Mouse (Mus musculus) forebrain, embryonic 13.5 days (tissue): ENCODE data around the gene Hmga1b. TPM values are rescaled to one million over a fixed set of nuclear protein-coding genes. Genes with fewer than 3 reads are reported as not detected.
"Not testable (repeated sequence)": the region's sequence is repeated elsewhere in the genome, so short reads cannot be mapped to it uniquely, and the experiment has no call there.

ENCODE experiments used
- ATAC-seq: fragments of 200-750 bp; cut with Nextera tagmentation; 2 replicates; pipeline ENCODE4 v1.8.0; 2017
- H3K27ac ChIP-seq: fragments of 300-500 bp; sonication (generic); 2 replicates; pipeline ENCODE4 v1.5.1; 2015; ENCODE audit warnings: inconsistent platforms, mild to moderate bottlenecking, moderate library complexity
- H3K27me3 ChIP-seq: fragments of 300-500 bp; sonication (generic); 2 replicates; pipeline ENCODE4 v1.6.1; 2015; ENCODE audit warnings: mild to moderate bottlenecking, inconsistent platforms
- H3K36me3 ChIP-seq: fragments of 300-500 bp; sonication (generic); 2 replicates; pipeline ENCODE4 v1.6.1; 2015; ENCODE audit warnings: mild to moderate bottlenecking, inconsistent platforms; ENCODE audit not compliant: poor library complexity, severe bottlenecking
- H3K4me1 ChIP-seq: fragments of 300-500 bp; sonication (generic); 2 replicates; pipeline ENCODE4 v1.6.1; 2015; ENCODE audit warnings: inconsistent platforms
- H3K4me2 ChIP-seq: fragments of 300-500 bp; sonication (generic); 2 replicates; pipeline ENCODE4 v1.6.1; 2015; ENCODE audit warnings: inconsistent platforms, mild to moderate bottlenecking, moderate library complexity
- H3K4me3 ChIP-seq: fragments of 300-500 bp; sonication (generic); 2 replicates; pipeline ENCODE4 v1.5.1; 2015; ENCODE audit warnings: mild to moderate bottlenecking, inconsistent platforms
- H3K9ac ChIP-seq: fragments of 300-500 bp; sonication (generic); 2 replicates; pipeline ENCODE4 v1.6.1; 2015; ENCODE audit warnings: mild to moderate bottlenecking, inconsistent platforms
- H3K9me3 ChIP-seq: fragments of 300-500 bp; sonication (generic); replicated peaks from 2 replicates; pipeline ENCODE4 v1.6.1; 2016; ENCODE audit warnings: inconsistent platforms
- WGBS: fragments of 180-500 bp; shearing (Covaris S2); methylation state at CpG from one replicate; pipeline ENCODE4 v1.1.7; 2015; 5-methylcytosine and 5-hydroxymethylcytosine counted together
- polyA plus RNA-seq: library from polyadenylated mRNA; unstranded; fragments of >200 nt; fragmentation: Nextera tagmentation; extraction: Ambion mirVana; gene quantifications from 2 replicates; pipeline ENCODE4 v1.2.1, GENCODE M21; 2015

Gene Hmga1b
- polyA plus RNA-seq, 1 experiment from 2014 or later, result 4.0 TPM

GRCm38 (mm10) chr11:120726243-120727168 is 36.1 kb upstream of the Hmga1b start:
- 0 out of 2 replicates have a peak, but pooled peaks have one; percentile 10 for ATAC-seq
- Histone ChIP-seq H3K27ac (no peak overlapping the region), H3K9ac (peak overlapping the region; percentile 69), H3K4me1 (peaks cover 25% of the 10 kb centered on the region), H3K4me3 (peak overlapping the region; percentile 55), H3K27me3 (peaks cover 28% of the 10 kb centered on the region), H3K36me3 (no peaks in the 10 kb centered on the region), H3K4me2 (peak overlapping the region; percentile 89), H3K9me3 (no peaks in the 10 kb centered on the region)
- 16% methylated on average over 36 of the region's 36 CpGs for WGBS

DNA sequence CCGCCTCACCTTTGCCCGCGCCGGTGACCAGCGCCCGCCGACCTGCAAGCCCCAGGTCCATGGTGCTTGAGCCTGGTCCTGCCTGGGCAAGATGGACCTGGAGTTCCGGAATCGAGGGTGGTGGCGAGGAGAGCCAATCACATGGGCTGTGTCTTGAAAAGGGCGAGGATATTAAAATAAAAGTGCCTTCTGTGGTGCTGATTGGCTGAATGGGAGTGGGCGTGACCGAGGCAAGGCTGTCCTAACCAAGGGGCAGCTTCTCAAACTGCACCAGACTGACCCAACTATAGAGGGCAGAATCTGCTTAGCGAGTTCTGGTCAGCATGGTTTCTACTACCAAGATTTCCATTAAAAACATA is 35.4 kb upstream of the Hmga1b start, which contains the start of gene Dcxr:
Dcxr (minus strand) TSS at position 113 of the 359 bp plus-strand sequence.
- no peak within 1 kb of the TSS for H3K27ac ChIP-seq
- no peaks in the 10 kb centered on the region for H3K36me3 ChIP-seq
- peak; percentile 90 for ATAC-seq
- H3K27me3 ChIP-seq, result peaks cover 26% of the 10 kb centered on the region
- WGBS, result 0% methylated on average over 14 of the region's 14 CpGs
- H3K4me3 ChIP-seq, result peak within 1 kb of the TSS; percentile 55
- peak within 1 kb of the TSS; percentile 89 for H3K4me2 ChIP-seq
- H3K9me3 ChIP-seq, result no peaks in the 10 kb centered on the region
- H3K4me1 ChIP-seq, result peaks cover 18% of the 10 kb centered on the region
- peak within 1 kb of the TSS; percentile 69 for H3K9ac ChIP-seq

DNA sequence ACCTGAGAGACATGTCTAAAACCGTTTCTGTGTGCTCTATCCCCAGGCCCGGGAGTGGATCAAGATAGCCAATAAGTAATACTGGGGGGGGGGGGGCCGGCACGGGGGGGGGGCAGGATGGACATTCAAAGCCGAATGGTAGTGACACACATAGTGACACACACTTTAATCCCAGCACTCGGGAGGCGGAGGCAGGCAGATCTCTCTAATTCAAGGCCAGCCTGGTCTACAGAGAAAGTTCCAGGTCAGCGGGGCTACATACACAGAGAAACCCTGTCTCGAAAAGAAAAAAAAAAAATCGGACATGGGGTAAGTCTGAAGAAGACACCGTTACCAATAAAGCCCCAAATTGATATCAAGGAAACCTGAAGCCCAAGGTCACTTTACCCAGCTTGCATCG is 35.0 kb upstream of the Hmga1b start:
- peak overlapping the region; percentile 55 for H3K4me3 ChIP-seq
- H3K4me1 ChIP-seq, result peaks cover 14% of the 10 kb centered on the region
- WGBS, result 50% methylated on average over 12 of the region's 12 CpGs
- no peak overlapping the region for H3K27ac ChIP-seq
- no peaks in the 10 kb centered on the region for H3K9me3 ChIP-seq
- no peak for ATAC-seq
- no peaks in the 10 kb centered on the region for H3K36me3 ChIP-seq
- no peak overlapping the region for H3K9ac ChIP-seq
- peak overlapping the region; percentile 89 for H3K4me2 ChIP-seq
- peaks cover 22% of the 10 kb centered on the region for H3K27me3 ChIP-seq

- H3K27me3 ChIP-seq, result peaks cover 22% of the 10 kb centered on the region
- H3K9me3 ChIP-seq, result no peaks in the 10 kb centered on the region
- no peak overlapping the region for H3K9ac ChIP-seq
- peaks cover 14% of the 10 kb centered on the region for H3K4me1 ChIP-seq
- ATAC-seq, result no peak
- WGBS, result 68% methylated on average over 11 of the region's 11 CpGs
- H3K4me3 ChIP-seq, result no peak overlapping the region
- no peak overlapping the region for H3K4me2 ChIP-seq
- H3K27ac ChIP-seq, result no peak overlapping the region
- H3K36me3 ChIP-seq, result no peaks in the 10 kb centered on the region
These were observed 33.9 kb upstream of the Hmga1b start for GRCm38 (mm10) chr11:120728530-120729240.

GRCm38 (mm10) chr11:120729432-120730050 is 33.1 kb upstream of the Hmga1b start:
- H3K4me1 ChIP-seq, result peaks cover 14% of the 10 kb centered on the region
- H3K27ac ChIP-seq, H3K4me3 ChIP-seq, ATAC-seq, H3K9me3 ChIP-seq, H3K36me3 ChIP-seq, H3K9ac ChIP-seq: not testable (repeated sequence)
- peaks cover 22% of the 10 kb centered on the region for H3K27me3 ChIP-seq
- H3K4me2 ChIP-seq, result peak overlapping the region; percentile 37
- 1% methylated on average over 17 of the region's 21 CpGs for WGBS

DNA sequence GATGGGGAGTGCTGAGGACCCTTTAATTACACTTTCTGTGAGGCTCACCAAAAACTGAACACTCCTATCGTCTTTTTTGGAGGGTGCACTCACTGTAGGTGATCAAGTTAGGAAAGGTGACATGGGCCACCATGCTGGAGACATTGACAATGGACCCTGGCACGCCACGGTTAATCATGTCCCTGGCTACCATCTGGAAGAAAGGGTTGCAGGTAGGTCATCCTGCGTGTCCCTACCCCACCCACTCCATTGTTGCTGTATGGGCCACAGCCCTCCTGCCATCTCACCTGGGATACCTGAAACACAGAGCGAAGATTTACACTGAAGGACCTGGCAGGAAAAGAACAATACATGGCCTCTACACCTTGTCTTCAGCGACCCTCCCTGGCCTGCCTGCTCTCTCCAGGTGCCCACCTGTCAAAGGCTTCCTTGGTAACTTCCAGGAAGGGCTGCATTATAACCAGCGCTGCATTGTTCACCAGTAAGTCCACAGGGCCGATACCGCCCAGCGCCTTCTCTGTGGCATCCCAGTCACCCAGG is 32.2 kb upstream of the Hmga1b start:
- Histone ChIP-seq H3K4me3 (no peak overlapping the region), H3K4me2 (no peak overlapping the region), H3K27ac (no peak overlapping the region), H3K9ac (no peak overlapping the region), H3K36me3 (no peaks in the 10 kb centered on the region), H3K4me1 (peaks cover 14% of the 10 kb centered on the region), H3K9me3 (no peaks in the 10 kb centered on the region), H3K27me3 (peaks cover 22% of the 10 kb centered on the region)
- ATAC-seq, result no peak
- WGBS, result 91% methylated on average over 10 of the region's 10 CpGs

DNA sequence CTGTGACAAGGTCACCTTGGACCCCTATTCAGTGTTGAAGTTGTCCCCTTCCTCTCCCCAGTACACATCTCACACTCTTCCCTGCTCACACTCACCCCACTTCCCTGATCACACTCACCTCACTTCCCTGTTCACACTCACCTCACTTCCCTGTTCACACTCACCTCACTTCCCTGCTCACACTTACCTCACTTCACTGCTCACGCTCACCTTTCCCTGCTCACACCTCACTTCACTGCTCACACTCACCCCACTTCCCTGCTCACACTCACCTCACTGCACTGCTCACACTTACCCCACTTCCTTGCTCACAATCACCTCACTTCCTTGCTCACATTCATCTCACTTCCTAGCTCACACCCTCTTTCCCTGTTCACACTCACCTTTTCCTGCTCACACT is 31.2 kb upstream of the Hmga1b start:
- no peak for ATAC-seq
- peaks cover 12% of the 10 kb centered on the region for H3K4me1 ChIP-seq
- H3K27me3 ChIP-seq, result peaks cover 22% of the 10 kb centered on the region
- H3K4me2 ChIP-seq, result no peak overlapping the region
- H3K27ac ChIP-seq, result no peak overlapping the region
- H3K4me3 ChIP-seq, result no peak overlapping the region
- no peaks in the 10 kb centered on the region for H3K36me3 ChIP-seq
- 100% methylated on average over 1 of the region's 1 CpGs for WGBS
- no peak overlapping the region for H3K9ac ChIP-seq
- H3K9me3 ChIP-seq, result no peaks in the 10 kb centered on the region

GRCm38 (mm10) chr11:120731858-120732680 is 30.5 kb upstream of the Hmga1b start, which contains the start of gene Cbr2:
TSS of gene Cbr2 (minus strand) at chr11:120732114.
- 82% methylated on average over 12 of the region's 12 CpGs for WGBS
- Histone ChIP-seq H3K4me3 (no peak within 1 kb of the TSS), H3K27me3 (peaks cover 20% of the 10 kb centered on the region), H3K9ac (no peak within 1 kb of the TSS), H3K27ac (no peak within 1 kb of the TSS), H3K4me1 (peaks cover 6% of the 10 kb centered on the region; the same call in 1 of the 2 replicates), H3K36me3 (no peaks in the 10 kb centered on the region), H3K4me2 (no peak within 1 kb of the TSS), H3K9me3 (no peaks in the 10 kb centered on the region)
- no peak for ATAC-seq

DNA sequence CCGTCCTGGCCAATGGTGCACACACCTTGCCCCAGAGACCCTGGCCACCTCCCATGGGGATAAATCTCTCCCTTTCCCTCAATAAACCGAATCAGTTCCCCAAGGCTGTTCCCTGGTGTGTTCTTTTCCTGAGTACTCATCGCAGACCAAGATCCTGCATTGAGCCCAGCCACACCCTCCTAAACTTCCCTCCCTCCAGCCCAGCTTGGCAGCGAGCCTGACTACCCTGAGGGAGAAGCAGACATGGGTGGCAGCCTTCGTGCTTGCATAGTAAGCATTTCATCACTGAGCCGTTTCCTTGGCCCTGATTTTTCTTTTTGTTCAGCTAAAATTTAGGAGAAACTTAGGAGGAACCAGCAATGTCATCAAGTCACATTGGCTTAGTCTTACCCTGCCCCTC is 29.1 kb upstream of the Hmga1b start:
- H3K9ac ChIP-seq, result no peak overlapping the region
- H3K27ac ChIP-seq, result no peak overlapping the region
- no peak overlapping the region for H3K4me3 ChIP-seq
- H3K4me2 ChIP-seq, result no peak overlapping the region
- peaks cover 11% of the 10 kb centered on the region for H3K27me3 ChIP-seq
- H3K36me3 ChIP-seq, result no peaks in the 10 kb centered on the region
- ATAC-seq, result no peak
- H3K4me1 ChIP-seq, result peaks cover 3% of the 10 kb centered on the region; the same call in 1 of the 2 replicates
- 75% methylated on average over 6 of the region's 6 CpGs for WGBS
- no peaks in the 10 kb centered on the region for H3K9me3 ChIP-seq

DNA sequence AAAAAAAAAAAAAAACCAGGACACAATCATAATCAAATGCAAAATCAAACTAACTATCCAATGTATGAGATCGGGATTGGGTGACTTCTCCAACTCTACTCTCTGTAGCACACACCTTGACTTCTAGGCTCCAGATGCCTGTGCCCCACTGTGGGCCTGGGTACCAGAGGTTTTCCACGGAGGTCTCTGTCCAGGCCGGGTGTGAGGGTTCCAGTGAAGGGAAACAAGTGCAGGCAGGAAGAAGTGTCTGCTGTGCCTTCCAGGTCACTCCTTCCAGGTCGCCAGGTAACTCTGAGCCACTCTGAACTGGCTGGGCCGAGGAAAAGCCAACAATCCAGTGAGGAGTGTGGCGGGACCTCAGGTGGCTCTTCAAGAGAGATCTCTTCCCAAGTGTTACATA is 26.2 kb upstream of the Hmga1b start:
- Histone ChIP-seq H3K4me2 (no peak overlapping the region), H3K36me3 (no peaks in the 10 kb centered on the region), H3K4me3 (no peak overlapping the region), H3K9ac (no peak overlapping the region), H3K27ac (no peak overlapping the region), H3K4me1 (no peaks in the 10 kb centered on the region), H3K9me3 (no peaks in the 10 kb centered on the region), H3K27me3 (peaks cover 5% of the 10 kb centered on the region; the same call in 1 of the 2 replicates)
- WGBS, result 74% methylated on average over 6 of the region's 6 CpGs
- no peak for ATAC-seq

GRCm38 (mm10) chr11:120740981-120741380 is 21.6 kb upstream of the Hmga1b start:
- Histone ChIP-seq H3K27me3 (no peaks in the 10 kb centered on the region), H3K9me3 (no peaks in the 10 kb centered on the region), H3K36me3 (no peaks in the 10 kb centered on the region), H3K4me2 (no peak overlapping the region), H3K4me1 (no peaks in the 10 kb centered on the region), H3K27ac (no peak overlapping the region), H3K4me3 (no peak overlapping the region), H3K9ac (no peak overlapping the region)
- WGBS, result 96% methylated on average over 5 of the region's 5 CpGs
- ATAC-seq, result no peak
